In the genomic region with DNA sequence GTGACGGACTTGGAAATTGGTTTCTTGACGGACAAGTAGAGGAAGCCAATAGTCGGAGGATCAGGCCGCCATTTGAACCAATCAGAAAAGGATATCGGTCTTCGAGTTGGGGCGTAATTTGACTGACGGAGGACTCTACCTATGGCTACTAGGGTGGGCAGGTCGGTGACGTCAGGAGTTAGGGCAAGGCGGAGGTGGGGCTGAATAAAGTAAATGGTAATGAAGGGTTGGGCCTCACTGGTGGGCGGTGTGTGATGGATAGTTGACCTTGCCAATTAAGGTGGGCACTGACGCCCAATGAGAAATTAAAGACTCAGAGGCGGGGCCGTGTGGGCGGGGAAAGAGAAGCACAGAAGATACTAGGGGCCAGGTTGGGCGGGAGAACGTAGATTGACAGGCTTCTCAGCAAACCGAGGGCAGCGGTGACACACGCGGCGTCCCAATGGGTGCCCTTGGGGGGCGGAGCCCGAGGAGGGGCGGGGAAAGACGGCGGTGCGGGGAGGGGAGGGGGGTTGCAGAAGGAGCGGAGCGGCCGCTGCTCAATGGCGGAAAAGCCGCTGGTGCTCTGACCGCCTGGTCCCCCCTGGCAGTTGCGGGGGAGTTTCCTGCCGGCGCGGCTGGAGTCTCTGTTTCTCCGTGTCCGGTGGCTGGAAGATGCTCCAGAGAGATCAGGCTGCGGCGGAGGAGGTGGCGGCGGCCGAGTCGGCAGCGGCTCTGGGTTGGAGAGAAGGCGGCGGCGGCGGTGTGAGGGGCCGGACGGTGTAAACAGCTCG, we compare ENCODE assay signal across 7 mouse cellular contexts. TPM values are rescaled to one million over a fixed set of nuclear protein-coding genes. Genes with fewer than 3 reads are reported as not detected.
DNase-seq lines count a peak whose midpoint lies in the region; ATAC-seq and TF ChIP-seq lines count a peak whose summit lies in the region.

No protein-coding gene starts in this region.

- peaks cover 4% of the 10 kb centered on the region for H3K36me3 ChIP-seq in embryonic facial prominence, embryonic 10.5 days (replicated peaks)
- H3K36me3 ChIP-seq in intestine, postnatal 0 days (ENCODE audit: control insufficient read depth, insufficient read depth): no peaks in the 10 kb centered on the region
- no peaks in the 10 kb centered on the region for H3K36me3 ChIP-seq in midbrain, embryonic 12.5 days
- H3K36me3 ChIP-seq in small intestine, adult 2 months (ENCODE audit: control insufficient read depth, insufficient read depth, low read length): no peaks in the 10 kb centered on the region

- H3K4me3 ChIP-seq in embryonic facial prominence, embryonic 10.5 days: peak overlapping the region; percentile 98
- H3K4me3 ChIP-seq in intestine, postnatal 0 days (ENCODE audit: low read depth, low read length): peak overlapping the region; percentile 74
- H3K4me3 ChIP-seq in midbrain, embryonic 12.5 days: peak overlapping the region; percentile 95
- peak overlapping the region; percentile 90 for H3K4me3 ChIP-seq in small intestine, adult 2 months (ENCODE audit: low read depth, low read length)

- H3K27me3 ChIP-seq in embryonic facial prominence, embryonic 10.5 days (replicated peaks; ENCODE audit: low read depth, poor library complexity, severe bottlenecking): no peaks in the 10 kb centered on the region
- H3K27me3 ChIP-seq in intestine, postnatal 0 days (replicated peaks; ENCODE audit: control insufficient read depth, insufficient read depth, low read length): no peaks in the 10 kb centered on the region
- no peaks in the 10 kb centered on the region for H3K27me3 ChIP-seq in midbrain, embryonic 12.5 days
- H3K27me3 ChIP-seq in small intestine, adult 2 months (ENCODE audit: control insufficient read depth, insufficient read depth, low read length): no peaks in the 10 kb centered on the region

- intact Hi-C loops in left cerebral cortex, postnatal 4 days (cut with DNase I): no loop called here

- peak; percentile 99 for DNase-seq in adrenal gland, postnatal 10 days
- peak; percentile 99 for DNase-seq in embryonic facial prominence, embryonic 10.5 days (ENCODE audit: low spot score)
- DNase-seq in gonadal fat pad, adult 2 months (ENCODE audit: low read depth): peak; percentile 98
- DNase-seq in left cerebral cortex, postnatal 4 days: peak; percentile 100

- peak overlapping the region; percentile 72 for H3K4me2 ChIP-seq in intestine, postnatal 0 days (replicated peaks; ENCODE audit: low read depth)
- H3K4me2 ChIP-seq in midbrain, embryonic 12.5 days (replicated peaks): peak overlapping the region; percentile 67

- TF ChIP-seq CTCF in intestine, postnatal 0 days (IDR thresholded peaks at IDR 0.05; ENCODE audit: low read depth): no peak
- TF ChIP-seq CTCF in small intestine, adult 2 months (IDR thresholded peaks at IDR 0.05; ENCODE audit: extremely low read depth, insufficient read length, insufficient replicate concordance, low read depth, low read length): no peak

- ATAC-seq in intestine, postnatal 0 days: peak; percentile 97
- peak; percentile 99 for ATAC-seq in midbrain, embryonic 12.5 days (ENCODE audit: low FRiP score, low read depth)

- peaks cover 31% of the 10 kb centered on the region for H3K4me1 ChIP-seq in embryonic facial prominence, embryonic 10.5 days
- H3K4me1 ChIP-seq in intestine, postnatal 0 days (replicated peaks; ENCODE audit: control insufficient read depth, insufficient read depth, low read length): no peaks in the 10 kb centered on the region
- H3K4me1 ChIP-seq in midbrain, embryonic 12.5 days: peaks cover 18% of the 10 kb centered on the region
- peaks cover 8% of the 10 kb centered on the region for H3K4me1 ChIP-seq in small intestine, adult 2 months (ENCODE audit: control insufficient read depth, insufficient read depth, insufficient read length, low read length)

- no peaks in the 10 kb centered on the region for H3K9me3 ChIP-seq in embryonic facial prominence, embryonic 10.5 days
- no peaks in the 10 kb centered on the region for H3K9me3 ChIP-seq in intestine, postnatal 0 days (ENCODE audit: control insufficient read depth)
- H3K9me3 ChIP-seq in midbrain, embryonic 12.5 days: no peaks in the 10 kb centered on the region

- H3K27ac ChIP-seq in embryonic facial prominence, embryonic 10.5 days (replicated peaks): peak overlapping the region; percentile 97
- H3K27ac ChIP-seq in intestine, postnatal 0 days (ENCODE audit: low read depth, low read length): peak overlapping the region; percentile 93
- peak overlapping the region; percentile 94 for H3K27ac ChIP-seq in midbrain, embryonic 12.5 days (replicated peaks)
- H3K27ac ChIP-seq in small intestine, adult 2 months (ENCODE audit: insufficient read depth, low read depth, low read length): peak overlapping the region; percentile 97

- WGBS in embryonic facial prominence, embryonic 10.5 days: 1% methylated on average over 55 of the region's 55 CpGs
- under 1% methylated on average over 42 of the region's 55 CpGs for WGBS in intestine, postnatal 0 days
- under 1% methylated on average over 55 of the region's 55 CpGs for WGBS in midbrain, embryonic 12.5 days
- WGBS in small intestine, adult 2 months: 1% methylated on average over 49 of the region's 55 CpGs

- H3K9ac ChIP-seq in intestine, postnatal 0 days (ENCODE audit: low read depth, low read length): peak overlapping the region; percentile 99
- H3K9ac ChIP-seq in midbrain, embryonic 12.5 days (replicated peaks): peak overlapping the region; percentile 98

- TF ChIP-seq POLR2A in small intestine, adult 2 months (IDR thresholded peaks at IDR 0.05; ENCODE audit: low read depth, low read length): peak; percentile 97

RNA-seq across cellular contexts. Expression of a gene that starts 1.1 kb away (rescaled TPM):
- total RNA-seq in adrenal gland, postnatal 10 days (2021): 100 to 1,000 TPM; 107 to 112 TPM
- 60.6 and 63.2 TPM in 2 replicates for polyA plus RNA-seq in embryonic facial prominence, embryonic 10.5 days (2016; fragmentation: Nextera tagmentation; extraction: Ambion mirVana)
- 28.5 and 37.3 TPM in 2 replicates for polyA plus RNA-seq in gonadal fat pad, adult 2 months (2012; rRNA removed)
- polyA plus RNA-seq in intestine, postnatal 0 days (2015; fragmentation: Nextera tagmentation; extraction: Ambion mirVana): 59.2 and 64.3 TPM in 2 replicates
- total RNA-seq in left cerebral cortex, postnatal 4 days (2021): 10 to 100 TPM; 84.4 to 86.4 TPM
- polyA plus RNA-seq in midbrain, embryonic 12.5 days (2016; fragmentation: Nextera tagmentation; extraction: Ambion mirVana): 104 and 108 TPM in 2 replicates
- polyA plus RNA-seq in small intestine, adult 2 months (2012; rRNA removed): 8.2 and 17.6 TPM in 2 replicates

Comparison
In these comparisons a context has a peak if more than half of its experiments do, and no peak if none do; other contexts are left out.
1. Peak in every context shown above with its lines: DNase-seq, ATAC-seq, H3K4me3 ChIP-seq and H3K27ac ChIP-seq.